8 mouse cellular contexts compared by ENCODE assay signal in genomic region chr11:110478978-110479384, GRCm38 (mm10).
DNase-seq lines count a peak whose midpoint lies in the region; ATAC-seq and TF ChIP-seq lines count a peak whose summit lies in the region.

No protein-coding gene starts in this region.

- DNase-seq in ES-CJ7 (ENCODE audit: low read depth, low spot score), result peak; percentile 24
- DNase-seq in brain, adult 2 months (ENCODE audit: low read depth, low spot score), result peak; percentile 86
- peak; percentile 32 for DNase-seq in fibroblast of lung, adult 2 months (ENCODE audit: low read depth)
- no peak for DNase-seq in ovary, postnatal 14 days (ENCODE audit: low spot score)
- no peak for DNase-seq in thymus, adult 2 months

- H3K4me1 ChIP-seq in intestine, embryonic 16.5 days (ENCODE audit: control insufficient read depth, insufficient read depth, low read length), result peaks cover 30% of the 10 kb centered on the region
- peaks cover 60% of the 10 kb centered on the region for H3K4me1 ChIP-seq in liver, embryonic 12.5 days
- peaks cover 50% of the 10 kb centered on the region for H3K4me1 ChIP-seq in neural tube, embryonic 13.5 days (replicated peaks)
- no peaks in the 10 kb centered on the region for H3K4me1 ChIP-seq in thymus, adult 2 months (replicated peaks; ENCODE audit: control insufficient read depth, insufficient read depth, low read length)

- H3K9me3 ChIP-seq in intestine, embryonic 16.5 days (ENCODE audit: control insufficient read depth, low read length), result no peaks in the 10 kb centered on the region
- H3K9me3 ChIP-seq in liver, embryonic 12.5 days (replicated peaks), result no peaks in the 10 kb centered on the region
- H3K9me3 ChIP-seq in neural tube, embryonic 13.5 days, result no peaks in the 10 kb centered on the region

- ATAC-seq in intestine, embryonic 16.5 days, result peak; percentile 69
- peak; percentile 29; the same call in 1 of the 2 replicates for ATAC-seq in liver, embryonic 12.5 days
- ATAC-seq in neural tube, embryonic 13.5 days (ENCODE audit: low read depth), result peak; percentile 83

- no peaks in the 10 kb centered on the region for H3K27me3 ChIP-seq in intestine, embryonic 16.5 days (replicated peaks; ENCODE audit: control insufficient read depth, insufficient read depth, low read length)
- no peaks in the 10 kb centered on the region for H3K27me3 ChIP-seq in liver, embryonic 12.5 days (replicated peaks)
- peaks cover 44% of the 10 kb centered on the region for H3K27me3 ChIP-seq in neural tube, embryonic 13.5 days
- H3K27me3 ChIP-seq in thymus, adult 2 months (ENCODE audit: control insufficient read depth, insufficient read depth, low read length), result no peaks in the 10 kb centered on the region

- H3K4me3 ChIP-seq in intestine, embryonic 16.5 days (ENCODE audit: low read length), result peak overlapping the region; percentile 29
- H3K4me3 ChIP-seq in liver, embryonic 12.5 days, result peak overlapping the region; percentile 41
- peak overlapping the region; percentile 16 for H3K4me3 ChIP-seq in neural tube, embryonic 13.5 days
- no peak overlapping the region for H3K4me3 ChIP-seq in thymus, adult 2 months (ENCODE audit: control insufficient read depth, insufficient read depth, low read length)

- H3K4me2 ChIP-seq in intestine, embryonic 16.5 days (ENCODE audit: low read depth, low read length), result peak overlapping the region; percentile 48
- H3K4me2 ChIP-seq in liver, embryonic 12.5 days, result peak overlapping the region; percentile 67
- peak overlapping the region; percentile 48 for H3K4me2 ChIP-seq in neural tube, embryonic 13.5 days

- peak overlapping the region; percentile 49 for H3K27ac ChIP-seq in intestine, embryonic 16.5 days (ENCODE audit: low read length)
- H3K27ac ChIP-seq in liver, embryonic 12.5 days, result no peak overlapping the region
- peak overlapping the region; percentile 54 for H3K27ac ChIP-seq in neural tube, embryonic 13.5 days (replicated peaks)
- H3K27ac ChIP-seq in thymus, adult 2 months (ENCODE audit: control insufficient read depth, insufficient read depth, low read length), result no peak overlapping the region

- TF ChIP-seq CTCF in thymus, adult 2 months (IDR thresholded peaks at IDR 0.05; ENCODE audit: borderline replicate concordance, control insufficient read depth, extremely low read depth, insufficient read depth, low read length, poor library complexity), result no peak

- 4% methylated on average over 6 of the region's 6 CpGs for WGBS in intestine, embryonic 16.5 days
- WGBS in liver, embryonic 12.5 days (ENCODE audit: insufficient replicate concordance), result 3% methylated on average over 5 of the region's 6 CpGs
- WGBS in neural tube, embryonic 13.5 days, result 1% methylated on average over 5 of the region's 6 CpGs
- 12% methylated on average over 5 of the region's 6 CpGs for WGBS in thymus, adult 2 months

- H3K36me3 ChIP-seq in intestine, embryonic 16.5 days (ENCODE audit: control insufficient read depth, insufficient read depth, low read length), result no peaks in the 10 kb centered on the region
- H3K36me3 ChIP-seq in liver, embryonic 12.5 days, result no peaks in the 10 kb centered on the region
- no peaks in the 10 kb centered on the region for H3K36me3 ChIP-seq in neural tube, embryonic 13.5 days
- H3K36me3 ChIP-seq in thymus, adult 2 months (ENCODE audit: control insufficient read depth, insufficient read depth, low read length), result no peaks in the 10 kb centered on the region

- H3K9ac ChIP-seq in intestine, embryonic 16.5 days (ENCODE audit: low read depth, low read length), result no peak overlapping the region
- H3K9ac ChIP-seq in liver, embryonic 12.5 days, result peak overlapping the region; percentile 57
- peak overlapping the region; percentile 22; the same call in 1 of the 2 replicates for H3K9ac ChIP-seq in neural tube, embryonic 13.5 days

- TF ChIP-seq POLR2A in thymus, adult 2 months (IDR thresholded peaks at IDR 0.05; ENCODE audit: control insufficient read depth, extremely low read depth, insufficient read depth, low read length, poor library complexity), result no peak

Comparison
In these comparisons a context has a peak if more than half of its experiments do, and no peak if none do; other contexts are left out.
1. DNase-seq: peak in ES-CJ7 (single experiment), brain, adult 2 months (single experiment) and fibroblast of lung, adult 2 months (single experiment); none in ovary, postnatal 14 days (single experiment) and thymus, adult 2 months (single experiment).
2. ATAC-seq: peak in every context shown above with its lines; median percentile 83 in neural tube, embryonic 13.5 days; 69 in intestine, embryonic 16.5 days; 29 in liver, embryonic 12.5 days.
3. H3K27ac ChIP-seq: peak in intestine, embryonic 16.5 days (single experiment) and neural tube, embryonic 13.5 days (single experiment); none in liver, embryonic 12.5 days (single experiment) and thymus, adult 2 months (single experiment).
4. Peak in every context shown above with its lines, with median percentiles within 50 percentile points of each other: H3K4me2 ChIP-seq.